Mouse (Mus musculus) spleen, adult 2 months (tissue): ENCODE results near the gene Sh3pxd2b.

Experiments used
- CTCF ChIP-seq: fragments of 200-500 bp; IDR thresholded peaks from 2 replicates; pipeline ENCODE4 v1.5.1; 2011; ENCODE audit warnings: mild to moderate bottlenecking, inconsistent platforms; ENCODE audit not compliant: insufficient read depth, insufficient read length, insufficient replicate concordance; ENCODE audit errors: extremely low read depth
- POLR2A ChIP-seq: fragments of 200-500 bp; IDR thresholded peaks from 2 replicates; pipeline ENCODE4 v1.6.1; 2011; ENCODE audit warnings: low read depth, low read length, inconsistent platforms

DNA sequence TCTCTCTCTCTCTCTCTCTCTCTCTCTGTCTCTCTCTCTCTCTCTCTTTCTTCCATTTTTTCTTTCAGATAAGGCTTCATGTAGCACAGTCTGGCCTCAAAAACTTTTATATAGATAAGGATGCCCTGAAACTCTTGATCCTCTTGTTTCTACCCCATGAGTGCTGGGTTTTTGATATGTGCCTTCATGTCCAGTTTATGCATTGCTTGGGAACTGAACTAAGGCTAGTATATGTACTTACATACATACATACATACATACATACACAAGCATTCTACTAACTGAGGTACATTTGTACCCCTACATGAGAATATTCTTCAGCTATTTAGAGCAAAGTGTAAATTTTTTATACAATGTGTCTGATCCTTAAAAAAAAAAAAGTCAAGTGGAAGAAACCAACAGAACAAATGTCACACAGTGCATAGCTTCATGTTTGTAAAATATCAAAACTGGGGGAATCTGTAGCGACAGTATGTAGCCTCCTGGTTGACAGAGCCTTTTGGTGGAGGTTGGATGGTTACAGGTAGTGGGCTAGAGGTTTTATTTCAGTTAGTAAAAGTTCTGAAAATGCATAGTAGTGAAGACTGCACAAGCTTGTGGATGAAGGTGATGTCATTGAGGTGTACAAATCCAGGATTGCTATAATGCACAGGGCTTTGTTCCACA lies 49.6 kb upstream of the Sh3pxd2b start:
- TF ChIP-seq CTCF (no peak), POLR2A (no peak)
